Mouse (Mus musculus) myocyte (in vitro differentiated cells): Measurements from ENCODE around the gene Mrps27.

Source experiments
- CEBPB ChIP-seq: IDR thresholded peaks from 2 replicates; pipeline ENCODE4 v1.6.1; 2011; ENCODE audit warnings: mild to moderate bottlenecking, moderate library complexity; ENCODE audit not compliant: poor library complexity, insufficient read depth, severe bottlenecking
- E2F4 ChIP-seq: IDR thresholded peaks from one replicate; pipeline ENCODE4 v1.6.1; 2011; ENCODE audit warnings: mild to moderate bottlenecking, control low read depth, moderate library complexity; ENCODE audit not compliant: insufficient read depth
- MAX ChIP-seq: IDR thresholded peaks from one replicate; pipeline ENCODE4 v1.6.1; 2011; ENCODE audit warnings: low read depth, mild to moderate bottlenecking, control low read depth
- MYOG ChIP-seq, 3 experiments: IDR thresholded peaks; one replicate each; pipeline ENCODE4 v1.6.1; 2011; ENCODE audit warnings: control low read depth in 2 of 3, low read depth in 2 of 3, mild to moderate bottlenecking in 2 of 3; ENCODE audit not compliant: insufficient read length in 2 of 3, control insufficient read depth in 1 of 3, insufficient read depth in 1 of 3
- POLR2A ChIP-seq: IDR thresholded peaks from one replicate; pipeline ENCODE4 v1.6.1; 2011; ENCODE audit warnings: low read depth, mild to moderate bottlenecking, control low read depth, moderate library complexity; ENCODE audit not compliant: insufficient read length

- TF ChIP-seq E2F4 (no peak), MAX (no peak), POLR2A (no peak), CEBPB (no peak), MYOG (IDR thresholded peaks at IDR 0.05; ENCODE audit: control insufficient read depth in 1 of 3, insufficient read depth in 1 of 3, insufficient read length in 2 of 3, low read depth in 2 of 3) (no peak)
Measured at GRCm38 (mm10) chr13:99377055-99377454, 32.5 kb downstream of the Mrps27 start.
